Mouse (Mus musculus): ENCODE results near the gene Tmem37.

- TF ChIP-seq GATA1 (IDR thresholded peaks at IDR 0.05; ENCODE audit: low read length) (no peak), TAL1 (IDR thresholded peaks at IDR 0.05; ENCODE audit: low read length) (no peak)
Measured at GRCm38 (mm10) chr1:120033469-120033854, 40.4 kb downstream of the Tmem37 start.
